Mouse (Mus musculus) A20 (cell line): ENCODE results near the gene Aicda.

ENCODE experiments used
- DNase-seq: peaks from one replicate; pipeline ENCODE4 v3.0.0-alpha.2; 2011; ENCODE audit warnings: low read depth, low spot score

The Aicda gene

DNA sequence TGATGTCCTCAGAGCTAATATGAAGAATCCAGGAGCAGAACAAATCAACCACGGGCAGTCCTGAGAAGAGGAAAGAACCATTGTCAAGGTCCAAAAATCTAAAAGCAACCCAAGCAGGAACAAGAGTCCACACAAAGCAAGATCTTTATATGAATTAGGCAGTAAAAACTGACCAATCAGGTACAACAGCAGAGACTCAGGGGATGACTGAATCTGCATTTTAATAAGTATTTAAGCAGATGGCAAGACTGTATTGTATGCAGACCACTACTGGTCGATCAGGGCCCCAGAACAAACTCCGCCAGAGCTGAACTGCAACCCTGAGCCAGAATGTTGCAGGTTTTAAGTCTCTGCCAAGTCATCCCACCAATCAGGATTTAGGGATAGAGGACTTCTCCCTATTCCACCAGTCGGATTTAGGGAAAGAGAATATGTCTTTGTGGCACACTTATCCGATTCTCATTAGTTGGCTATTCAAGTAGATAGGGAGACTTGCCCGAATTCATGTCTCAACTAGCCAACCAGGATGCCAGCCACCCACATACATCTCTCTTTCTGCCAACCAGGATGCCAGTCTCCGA lies 46.6 kb downstream of the Aicda start:
- DNase-seq: peak; percentile 89

GRCm38 (mm10) chr6:122601031-122601430 lies 47.4 kb downstream of the Aicda start:
- DNase-seq: peak; percentile 51

GRCm38 (mm10) chr6:122601615-122602014 lies 48.0 kb downstream of the Aicda start:
- no peak for DNase-seq

GRCm38 (mm10) chr6:122602242-122602991 lies 48.8 kb downstream of the Aicda start, which contains the start of gene Apobec1:
Gene Apobec1 (minus strand): TSS chr6:122602444.
- peak; percentile 95 for DNase-seq

GRCm38 (mm10) chr6:122602992-122603322 lies 49.4 kb downstream of the Aicda start:
- no peak for DNase-seq

GRCm38 (mm10) chr6:122604260-122604659 lies 50.7 kb downstream of the Aicda start:
- DNase-seq: peak; percentile 82

DNA sequence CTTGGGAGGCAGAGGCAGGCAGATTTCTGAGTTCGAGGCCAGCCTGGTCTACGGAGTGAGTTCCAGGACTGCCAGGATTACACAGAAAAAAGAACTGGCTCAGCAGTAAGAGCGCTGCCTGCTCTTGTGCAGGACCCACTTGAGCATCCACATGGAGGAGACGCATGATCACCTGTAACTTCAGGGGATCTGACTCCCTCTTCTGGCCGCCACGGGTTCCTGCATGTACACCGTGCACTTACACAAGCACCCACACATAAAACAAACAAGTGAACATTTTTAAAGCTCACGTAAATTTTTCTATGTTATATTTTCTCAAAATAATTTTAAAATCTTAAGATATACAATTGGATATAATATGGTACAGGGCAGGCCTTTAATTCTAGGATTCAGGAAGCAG lies 51.9 kb downstream of the Aicda start:
- peak; percentile 85 for DNase-seq

DNA sequence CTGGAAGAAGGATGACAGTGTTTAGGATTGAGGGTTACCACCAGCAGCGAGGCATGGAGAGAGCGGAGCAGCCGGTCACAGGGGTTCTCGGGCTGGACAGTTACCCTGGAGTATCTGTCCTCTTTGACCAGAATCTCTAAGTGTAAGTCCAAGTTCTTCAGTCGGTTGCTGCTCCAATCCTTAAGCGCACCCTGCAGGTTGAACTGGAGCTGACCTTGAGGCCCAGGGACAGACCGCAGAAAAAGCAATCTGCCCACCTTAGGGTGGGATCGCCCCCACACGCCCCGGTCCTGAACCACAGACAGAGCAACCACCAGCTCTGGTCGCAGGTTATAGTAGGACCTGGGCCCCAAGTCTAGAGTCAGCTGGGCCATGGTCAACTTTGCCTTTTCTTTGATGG lies 53.1 kb downstream of the Aicda start:
- no peak for DNase-seq

DNA sequence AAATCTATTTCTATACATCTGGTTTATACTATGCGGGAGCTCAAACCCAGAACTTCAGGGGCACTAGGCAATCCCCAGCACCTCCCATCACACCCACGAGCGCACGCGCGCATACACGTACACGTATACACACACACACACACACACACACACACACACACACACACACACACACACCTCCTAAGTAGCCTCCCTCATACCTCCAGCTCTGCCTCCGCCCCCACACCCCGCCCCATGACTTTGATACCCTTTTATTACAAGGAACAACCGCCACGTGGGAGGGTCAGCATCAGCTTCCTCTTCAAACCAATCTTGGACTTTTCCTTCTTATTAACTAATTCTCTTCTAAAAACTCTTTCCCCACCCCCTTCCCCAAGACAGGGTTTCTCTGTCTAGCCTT lies 54.1 kb downstream of the Aicda start:
- DNase-seq: no peak

DNA sequence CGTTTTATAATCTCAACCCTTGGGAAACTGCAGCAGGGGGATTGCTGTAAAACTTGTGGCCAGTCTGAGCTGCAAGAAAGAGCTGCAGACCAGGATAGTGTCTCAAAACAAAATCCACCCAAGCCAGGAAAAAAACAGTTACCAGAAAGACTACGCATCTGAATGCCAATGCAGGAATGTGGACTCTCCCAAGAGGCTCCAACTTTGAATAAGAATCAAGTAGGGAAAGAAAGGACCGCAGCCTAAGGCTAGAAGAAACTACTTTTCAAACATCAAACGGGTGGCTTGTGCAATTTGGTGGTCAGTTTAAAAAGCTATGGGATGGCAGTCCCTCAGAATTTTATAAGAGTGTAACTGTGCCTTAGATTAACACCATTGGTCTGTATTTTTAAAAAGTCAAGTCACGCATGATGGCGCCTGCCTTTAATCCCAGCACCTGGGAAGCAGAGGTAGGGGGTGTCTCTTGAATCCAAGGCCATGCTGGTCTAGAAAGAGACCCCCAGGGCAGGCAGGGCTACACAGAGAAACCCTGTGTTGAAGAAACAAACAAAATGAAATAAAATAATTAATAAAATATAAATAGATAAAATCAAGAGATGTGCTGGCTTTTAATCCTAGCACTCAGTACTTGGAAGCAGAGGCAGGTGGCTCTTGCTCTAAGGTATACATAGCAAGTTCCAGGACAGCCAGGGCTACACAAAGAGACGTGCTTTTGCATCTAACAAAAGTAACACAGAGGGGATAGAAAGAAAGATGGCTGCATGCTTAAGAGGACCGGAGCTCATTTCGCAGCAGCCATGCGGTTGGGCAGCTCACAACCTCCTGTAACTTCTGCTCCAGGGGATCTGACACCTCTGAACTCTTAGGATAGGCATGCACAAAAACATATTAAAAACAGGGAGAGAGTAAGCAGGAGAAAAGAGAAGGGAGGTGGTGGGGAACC lies 55.1 kb downstream of the Aicda start:
- DNase-seq: no peak

- DNase-seq: no peak
Observed at GRCm38 (mm10) chr6:122609377-122609728, 55.8 kb downstream of the Aicda start.

GRCm38 (mm10) chr6:122609771-122610170 lies 56.2 kb downstream of the Aicda start, which contains the start of gene Gdf3:
Gene Gdf3 (minus strand): TSS chr6:122610087.
- DNase-seq: no peak

DNA sequence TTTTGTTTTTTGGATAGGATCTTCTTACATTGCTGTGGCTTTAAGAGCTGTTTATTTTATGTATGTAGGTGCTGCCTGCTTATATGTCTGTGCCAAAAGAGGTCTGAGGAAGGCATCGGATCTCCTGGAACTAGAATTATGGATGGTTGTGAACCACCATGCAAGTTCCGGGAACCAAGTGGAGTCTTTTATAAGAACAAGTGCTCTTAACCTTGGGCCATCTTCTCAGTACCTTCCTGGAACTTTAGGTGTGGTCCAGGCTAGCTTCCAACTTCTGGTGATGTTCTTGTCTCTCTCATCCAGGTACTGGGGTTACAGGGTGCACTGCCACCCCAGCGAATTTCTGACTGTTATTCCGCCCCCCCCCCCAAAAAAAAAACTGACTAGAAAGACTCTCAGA lies 58.8 kb downstream of the Aicda start:
- DNase-seq: no peak
